Mouse (Mus musculus) layer of hippocampus, postnatal 25 days (tissue): Measurements from ENCODE around the gene Chrnb4. TPM values are rescaled to one million over a fixed set of nuclear protein-coding genes. Genes with fewer than 3 reads are reported as not detected.

Experiments used
- DNase-seq, 2 experiments: peaks; one replicate each; pipeline ENCODE4 v3.0.0; 2022; ENCODE audit warnings: mixed read lengths in 2 of 2, low spot score in 1 of 2; ENCODE audit errors: extremely low spot score in 1 of 2
- total RNA-seq, 2 experiments: library from RNA; stranded (reverse); gene quantifications; 2 replicates each; pipeline ENCODE4 v1.2.3; 2021

Chrnb4 gene
- total RNA-seq, 2 experiments from 2014 or later = 0.20 TPM; not detected in 1

DNA sequence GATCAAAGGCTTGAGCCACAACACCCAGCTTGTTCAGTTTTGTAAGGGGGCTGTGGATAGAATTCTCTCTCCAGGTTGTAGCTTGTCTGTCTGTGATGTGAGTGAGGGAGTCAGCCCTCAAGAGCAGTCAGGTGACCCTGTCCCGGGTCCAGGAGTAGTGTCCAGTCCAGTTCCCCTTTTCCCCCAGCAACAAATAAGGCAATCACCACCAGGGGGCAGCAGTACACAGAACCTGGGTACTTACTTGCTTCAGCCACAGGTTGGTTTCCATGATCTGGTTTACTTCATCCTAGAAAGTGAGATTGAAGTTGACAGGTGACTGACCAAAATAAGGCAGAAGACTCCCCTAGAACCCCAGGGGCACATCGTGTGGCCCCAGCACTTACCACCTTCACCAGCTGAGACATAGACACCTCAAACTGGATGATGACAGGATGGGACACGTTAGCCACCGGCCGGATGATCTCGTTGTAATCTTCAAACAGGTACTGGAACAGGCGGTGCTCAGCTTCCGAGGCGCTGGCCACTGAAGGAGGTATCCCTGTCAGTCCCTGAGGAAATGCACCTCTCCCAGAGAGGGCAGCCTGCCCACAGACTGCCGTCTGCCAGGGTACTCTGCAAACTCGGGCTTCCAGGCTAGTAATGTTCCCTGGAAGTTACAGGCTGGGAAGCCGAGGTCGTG, 24.5 kb downstream of the Chrnb4 start:
- DNase-seq = peak; percentile 77 to 97

DNA sequence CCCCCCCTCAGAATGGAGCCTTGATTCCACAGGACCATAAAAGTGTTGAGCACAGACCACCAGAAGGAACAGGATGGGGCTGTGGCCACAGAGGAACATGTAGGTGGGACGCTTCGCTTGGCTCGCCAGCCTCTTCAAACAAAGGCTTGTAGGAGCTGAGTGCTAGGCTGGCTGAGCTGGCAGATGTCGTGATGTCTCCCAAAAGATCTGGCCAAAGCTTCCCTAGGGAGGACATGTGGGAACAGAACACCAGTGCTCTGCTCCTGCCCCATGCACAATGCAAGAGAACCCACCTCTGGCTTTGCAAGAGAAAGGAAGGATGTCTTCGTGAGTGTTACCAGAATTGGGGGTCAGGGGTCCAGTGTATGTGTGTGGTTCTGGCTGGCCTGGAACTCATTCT, 25.3 kb downstream of the Chrnb4 start:
- DNase-seq = no peak

DNA sequence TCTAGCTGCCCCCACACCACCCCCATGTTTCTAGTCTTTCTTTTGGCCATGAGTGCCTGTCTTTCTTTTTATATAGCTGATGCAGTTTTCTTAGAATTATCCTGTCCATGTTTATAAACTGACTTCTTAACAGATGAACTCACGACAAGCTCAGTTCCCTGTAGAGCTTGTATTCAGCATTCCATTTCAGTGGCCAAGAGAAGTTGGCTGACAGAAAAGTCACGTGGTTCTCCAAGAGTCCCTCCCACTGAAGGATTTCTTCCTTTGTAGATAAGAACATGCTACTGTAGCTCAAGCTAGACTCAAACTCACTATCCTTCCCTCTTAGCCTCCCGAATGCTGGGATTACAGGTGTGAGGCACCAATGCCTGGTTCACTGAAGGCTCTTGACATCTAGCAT, 31.7 kb downstream of the Chrnb4 start:
- DNase-seq = no peak

DNA sequence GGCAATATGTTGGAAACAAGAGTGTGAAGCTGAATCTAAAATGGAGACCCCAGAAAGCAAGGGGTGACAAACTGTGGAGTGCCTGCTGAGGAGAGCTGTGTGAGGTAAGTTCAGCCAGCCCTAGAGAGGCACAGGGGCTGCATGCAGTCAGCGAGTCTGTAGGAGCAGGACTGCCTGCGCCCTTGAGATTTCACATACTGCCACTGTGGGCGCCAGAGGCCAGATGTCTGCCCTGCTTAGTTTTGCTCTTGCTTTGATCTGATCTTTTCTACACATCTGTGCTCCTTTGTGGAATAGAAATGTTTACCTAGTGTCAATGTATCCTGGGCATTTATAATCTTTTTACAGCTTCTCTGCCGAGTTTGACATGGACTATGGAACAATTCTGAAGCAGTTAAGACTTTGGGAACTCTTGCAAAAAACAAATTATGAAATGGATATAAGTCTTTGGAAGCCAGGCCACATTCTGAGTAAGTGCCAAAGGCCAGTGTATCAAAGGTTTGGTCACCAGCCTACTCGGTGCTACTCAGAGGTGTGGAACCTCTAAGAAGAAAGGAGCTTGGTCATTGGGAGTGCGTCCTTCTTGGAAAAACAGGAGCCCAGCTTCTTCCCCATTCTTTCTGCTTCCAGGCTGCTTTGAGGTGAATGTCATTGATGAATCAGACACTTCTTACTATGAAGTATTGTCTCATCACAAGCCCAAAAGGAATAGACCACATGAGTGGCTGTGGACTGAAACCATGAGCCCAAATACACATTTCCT, 37.8 kb downstream of the Chrnb4 start:
- no peak for DNase-seq

DNA sequence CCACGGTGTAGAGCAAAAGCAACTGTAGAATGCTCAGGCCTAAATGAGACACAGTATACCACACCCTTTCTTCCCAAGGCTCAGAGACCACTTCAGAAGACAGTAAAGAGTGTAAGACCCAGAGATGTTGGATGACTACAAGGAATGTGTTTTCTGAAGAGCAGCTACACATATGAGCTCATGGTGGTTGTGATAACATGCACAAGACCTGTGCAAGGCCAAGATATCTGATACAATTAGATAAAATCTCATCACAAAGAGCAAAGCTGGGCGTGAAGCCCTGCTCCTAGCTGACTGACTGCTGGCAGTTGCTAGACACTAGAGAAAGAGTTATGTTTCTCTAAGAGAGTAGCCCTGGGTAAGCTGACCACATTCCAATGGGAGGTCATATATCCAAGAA, 38.9 kb downstream of the Chrnb4 start:
- DNase-seq = no peak

DNA sequence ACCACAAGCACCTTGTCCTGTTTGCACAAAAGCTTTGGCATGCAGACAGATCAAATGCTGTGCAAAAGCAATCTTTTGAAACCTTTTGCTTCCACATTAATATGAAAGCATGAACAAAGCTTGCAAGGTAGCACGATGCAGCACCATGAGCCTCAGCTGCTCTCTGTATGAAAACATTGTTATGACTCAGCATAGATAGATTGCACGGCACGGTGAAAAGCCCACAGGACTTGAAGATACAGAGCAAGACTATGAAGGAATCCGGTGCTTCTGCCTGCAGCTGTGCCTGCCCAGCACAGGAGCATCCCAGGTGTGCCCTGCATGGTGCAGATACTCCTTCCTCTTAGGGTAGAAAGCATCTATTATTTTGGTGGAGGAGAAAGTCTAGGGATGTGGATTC, 45.0 kb downstream of the Chrnb4 start:
- DNase-seq = no peak

DNA sequence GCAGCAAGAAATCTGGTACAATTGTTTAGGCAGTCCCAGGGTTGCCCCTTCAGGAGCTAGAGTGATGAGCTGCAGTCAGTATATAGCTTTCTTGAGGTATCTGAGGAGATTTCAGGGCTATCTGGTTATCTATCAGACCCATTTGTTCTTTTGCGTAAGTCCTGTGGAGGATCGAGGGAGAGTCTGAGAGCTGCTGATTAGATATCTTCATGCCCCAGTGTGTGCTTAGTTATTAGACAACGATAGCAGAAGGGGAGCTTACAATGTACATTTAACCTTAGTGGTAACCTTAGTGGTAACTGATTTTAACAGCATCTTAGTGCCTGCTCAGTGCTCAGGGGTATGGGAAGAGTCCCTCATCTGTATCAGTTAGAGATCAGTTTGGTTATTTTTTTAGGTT, 52.9 kb downstream of the Chrnb4 start:
- DNase-seq = no peak

DNA sequence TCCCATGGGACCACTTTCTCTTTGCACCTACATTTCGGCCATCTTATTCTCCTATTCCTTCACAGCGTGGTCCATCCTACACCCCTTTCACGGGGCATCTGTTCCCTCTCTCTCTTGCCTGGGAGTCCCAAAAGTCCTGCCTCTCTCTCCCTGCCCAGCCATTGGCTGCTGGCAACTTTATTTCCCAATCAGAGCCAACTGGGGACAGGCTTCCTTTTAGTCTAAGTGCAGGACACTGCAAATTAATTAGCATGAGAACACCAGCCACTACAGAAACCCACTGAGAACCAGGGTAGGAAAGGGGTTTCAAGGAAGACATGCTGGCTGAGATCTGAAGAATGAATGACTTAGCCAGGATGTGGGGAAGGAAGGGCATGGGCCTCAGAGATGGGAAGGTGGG, 54.2 kb downstream of the Chrnb4 start:
- no peak for DNase-seq

DNA sequence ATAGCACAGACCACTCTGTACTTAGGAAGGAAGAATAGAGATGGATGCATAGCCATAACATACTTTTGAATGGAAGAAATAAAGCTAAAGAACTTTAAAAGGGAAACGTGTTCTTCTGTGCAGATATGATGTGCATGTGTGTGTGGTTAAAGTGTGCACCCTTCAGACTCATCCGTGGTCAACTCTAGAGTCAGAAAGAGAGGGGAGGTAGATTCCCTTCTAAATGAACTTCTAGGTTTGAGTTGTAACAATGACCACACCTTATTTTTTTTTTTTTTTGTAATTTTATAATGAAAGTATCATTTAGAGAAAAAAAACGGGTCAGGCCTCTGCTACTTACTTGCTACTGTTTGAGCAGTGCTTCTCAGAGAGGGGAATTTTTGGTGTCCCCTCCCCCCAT, 58.2 kb downstream of the Chrnb4 start:
- no peak for DNase-seq

DNA sequence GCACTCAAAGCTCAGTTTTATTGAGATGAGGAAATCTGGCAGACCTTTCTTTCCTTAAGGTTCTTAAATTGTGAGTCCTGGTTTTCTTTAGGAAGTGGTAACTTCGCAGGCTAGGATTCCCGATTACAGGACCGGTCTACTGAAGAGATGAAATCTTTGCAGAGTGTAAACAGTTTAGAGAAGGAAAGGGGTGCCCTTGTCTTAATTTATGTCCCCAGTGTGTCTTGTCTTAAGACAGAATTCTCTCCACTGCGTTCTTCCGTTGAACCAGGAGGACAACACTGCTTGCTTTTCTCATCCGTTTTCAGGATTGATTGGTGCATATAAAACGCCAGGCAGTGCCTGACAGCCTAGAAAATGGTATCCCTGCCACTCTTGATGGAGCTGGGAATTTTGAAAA, 66.2 kb downstream of the Chrnb4 start:
- no peak for DNase-seq

DNA sequence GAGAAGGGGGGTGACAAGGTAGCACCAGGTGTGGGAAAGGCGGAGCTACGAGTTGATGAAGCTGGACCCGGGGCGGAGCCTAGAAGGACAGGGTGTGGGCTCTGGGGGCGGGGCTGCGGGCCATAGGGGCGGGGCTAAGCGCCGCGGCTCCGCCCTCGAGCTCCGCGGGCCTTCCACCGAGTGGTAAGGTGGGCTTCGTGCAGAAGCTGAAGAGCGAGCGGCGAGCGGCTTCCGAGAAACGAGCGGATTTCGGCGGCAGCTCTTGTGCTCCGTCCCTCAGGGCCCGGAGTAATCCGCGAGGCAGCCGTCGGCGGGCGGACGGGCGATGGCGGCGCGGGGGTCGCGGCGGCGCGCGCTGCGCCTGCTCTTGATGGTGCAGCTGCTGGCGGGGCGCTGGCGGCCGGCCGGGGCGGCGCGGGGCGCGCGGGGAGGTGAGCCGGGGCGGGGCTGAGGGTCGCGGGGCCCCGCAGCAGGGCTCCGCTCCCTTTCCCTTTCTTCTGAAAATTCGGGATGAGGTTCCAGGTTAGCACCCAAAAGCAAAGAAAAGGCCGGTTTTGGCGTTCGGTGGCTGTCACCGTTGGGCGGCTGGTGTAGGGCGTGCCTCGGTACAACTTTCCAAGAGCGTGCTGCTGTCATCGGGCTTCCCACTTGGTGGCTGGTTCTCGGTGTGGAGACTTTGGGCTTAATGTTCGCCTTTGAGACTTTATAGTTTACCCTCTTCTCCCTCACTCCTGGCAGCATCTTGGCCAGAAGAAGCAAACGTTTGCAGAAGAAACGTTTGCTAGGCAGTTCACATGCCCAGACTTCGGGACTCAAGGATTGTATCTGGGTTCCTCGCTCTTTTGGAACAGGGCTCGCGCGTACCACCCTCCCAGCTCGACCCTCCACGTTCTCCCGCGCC, 67.0 kb downstream of the Chrnb4 start:
- peak; percentile 14 to 17 for DNase-seq

DNA sequence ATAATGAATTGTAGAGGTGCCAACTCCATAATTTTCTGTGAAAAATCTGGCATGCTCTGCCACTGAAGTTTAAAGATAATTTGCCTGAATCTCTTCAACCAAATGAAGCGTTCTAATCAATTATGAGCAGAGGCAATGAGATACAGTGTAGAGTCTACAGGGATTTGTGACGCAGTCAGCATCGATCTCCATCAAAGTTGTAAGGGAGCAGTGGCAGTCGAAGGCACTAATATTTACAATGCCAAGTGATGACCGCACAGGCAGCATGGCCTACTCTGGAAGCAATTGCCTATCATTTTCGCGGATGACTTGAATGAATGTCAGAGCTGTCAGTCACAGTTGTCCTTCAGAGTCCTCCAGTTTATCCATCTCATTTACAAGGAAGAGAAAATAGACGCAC, 67.9 kb downstream of the Chrnb4 start, which contains the start of gene Chrna5:
TSS of gene Chrna5 (plus strand) at position 207 of the 400 bp plus-strand sequence.
- DNase-seq = no peak

Other genes with a start within 250 kb of the Chrnb4 start
- gene Ireb2, start 185.0 kb downstream of the Chrnb4 start, total RNA-seq = 10 to 100 TPM; 48.9 to 54.1 TPM
- 1 to 10 TPM; 2.1 to 2.5 TPM for gene Hykk, start 131.5 kb downstream of the Chrnb4 start, total RNA-seq
- gene Psma4, start 98.0 kb downstream of the Chrnb4 start, total RNA-seq = 100 to 1,000 TPM; 130 to 137 TPM
- gene AY074887, start 97.8 kb downstream of the Chrnb4 start, total RNA-seq = not detected
- gene Chrna5, start 67.9 kb downstream of the Chrnb4 start, total RNA-seq = 10 to 100 TPM in 1 of 2 experiments, 1 to 10 TPM in 1; 10.0 TPM
- gene Chrna3, start 22.2 kb downstream of the Chrnb4 start, total RNA-seq = under 1 TPM; 0.28 to 0.34 TPM
- 10 to 100 TPM; 56.0 to 57.2 TPM for gene Ube2q2, start 100.1 kb upstream of the Chrnb4 start, total RNA-seq
- gene Fbxo22, start 160.1 kb upstream of the Chrnb4 start, total RNA-seq = 10 to 100 TPM; 32.2 to 37.4 TPM